Mouse (Mus musculus) fat pad, adult 2 months (tissue): ENCODE measurements around the gene Bmpr1a.
"Not testable (repeated sequence)": the region's sequence is repeated elsewhere in the genome, so short reads cannot be mapped to it uniquely, and the experiment has no call there.

Experiments used
- DNase-seq: peaks from one replicate; pipeline ENCODE4 v3.0.0-alpha.2; 2011; ENCODE audit warnings: low read depth, low spot score; ENCODE audit errors: extremely low read depth

The Bmpr1a gene

DNA sequence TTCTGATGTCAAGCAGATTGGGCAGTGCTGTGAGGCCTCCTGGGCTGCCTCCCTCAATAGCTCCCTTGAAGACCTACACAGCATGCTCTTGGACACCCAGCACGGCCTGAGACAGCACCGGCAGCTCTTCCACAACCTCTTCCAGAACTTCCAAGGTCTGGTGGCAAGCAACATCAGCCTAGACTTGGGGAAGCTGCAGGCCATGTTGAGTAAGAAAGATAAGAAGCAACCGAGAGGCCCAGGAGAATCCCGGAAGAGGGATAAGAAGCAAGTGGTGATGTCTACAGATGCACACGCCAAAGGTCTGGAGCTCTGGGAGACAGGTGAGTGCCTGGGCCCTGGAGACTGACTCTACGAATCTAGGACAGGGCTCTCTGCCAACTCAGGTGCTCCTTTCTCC, 103.8 kb downstream of the Bmpr1a start:
- no peak for DNase-seq

DNA sequence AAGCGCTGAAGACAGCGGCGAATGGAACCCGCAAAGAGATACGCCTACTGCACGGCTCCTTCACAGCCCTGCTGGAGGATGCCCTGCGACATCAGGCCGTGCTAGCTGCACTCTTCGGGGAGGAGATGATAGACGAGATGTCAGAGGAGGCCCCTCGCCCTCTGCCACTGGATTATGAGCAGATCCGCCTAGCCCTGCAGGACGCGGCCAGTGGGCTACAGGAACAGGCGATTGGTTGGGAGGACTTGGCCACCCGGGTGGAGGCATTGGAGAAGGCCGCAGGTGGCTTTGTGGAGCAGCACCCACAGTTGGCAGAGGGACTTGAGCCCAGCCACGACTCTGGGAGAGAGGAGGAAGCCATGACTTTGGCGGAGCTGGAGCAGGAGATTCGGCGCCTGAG, 104.2 kb downstream of the Bmpr1a start:
- no peak for DNase-seq

DNA sequence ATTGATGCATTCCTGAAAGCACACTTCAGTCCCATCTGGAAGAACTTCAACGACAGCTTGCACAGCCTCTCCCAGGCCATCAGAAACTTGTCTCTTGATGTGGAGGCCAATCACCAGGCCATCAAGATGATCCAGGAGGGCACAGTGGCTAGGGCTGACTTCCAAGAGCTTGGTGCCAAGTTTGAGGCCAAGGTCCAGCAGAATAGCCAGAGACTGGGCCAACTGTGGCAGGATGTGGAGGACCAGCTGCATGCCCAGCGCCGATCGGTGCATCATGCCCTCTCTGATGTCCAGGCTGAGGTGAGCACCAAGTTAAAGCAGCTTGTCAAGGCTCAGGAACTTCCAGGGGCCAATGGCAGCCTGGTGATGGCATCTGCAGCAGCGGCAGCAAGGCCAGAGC, 105.3 kb downstream of the Bmpr1a start:
- no peak for DNase-seq

DNA sequence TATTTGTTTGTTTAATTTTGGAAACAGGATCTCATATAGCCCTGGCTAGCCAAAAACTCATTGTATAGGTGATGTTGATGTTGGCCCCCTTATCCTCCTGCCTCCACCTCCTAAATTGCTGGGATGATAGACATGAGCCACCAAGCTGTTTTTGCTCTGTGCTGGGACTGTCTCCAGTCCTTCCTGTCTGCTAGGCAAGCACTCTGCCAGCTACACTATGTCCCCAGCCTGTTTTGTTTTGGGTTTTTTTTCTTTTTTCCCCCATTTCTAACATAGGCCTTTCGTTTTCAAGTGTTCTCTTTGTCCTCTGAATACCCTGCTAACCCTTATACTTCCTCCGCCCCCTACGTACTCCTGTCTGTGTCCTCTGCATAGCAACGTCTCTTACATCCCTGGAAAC, 109.8 kb downstream of the Bmpr1a start:
- DNase-seq: no peak

DNA sequence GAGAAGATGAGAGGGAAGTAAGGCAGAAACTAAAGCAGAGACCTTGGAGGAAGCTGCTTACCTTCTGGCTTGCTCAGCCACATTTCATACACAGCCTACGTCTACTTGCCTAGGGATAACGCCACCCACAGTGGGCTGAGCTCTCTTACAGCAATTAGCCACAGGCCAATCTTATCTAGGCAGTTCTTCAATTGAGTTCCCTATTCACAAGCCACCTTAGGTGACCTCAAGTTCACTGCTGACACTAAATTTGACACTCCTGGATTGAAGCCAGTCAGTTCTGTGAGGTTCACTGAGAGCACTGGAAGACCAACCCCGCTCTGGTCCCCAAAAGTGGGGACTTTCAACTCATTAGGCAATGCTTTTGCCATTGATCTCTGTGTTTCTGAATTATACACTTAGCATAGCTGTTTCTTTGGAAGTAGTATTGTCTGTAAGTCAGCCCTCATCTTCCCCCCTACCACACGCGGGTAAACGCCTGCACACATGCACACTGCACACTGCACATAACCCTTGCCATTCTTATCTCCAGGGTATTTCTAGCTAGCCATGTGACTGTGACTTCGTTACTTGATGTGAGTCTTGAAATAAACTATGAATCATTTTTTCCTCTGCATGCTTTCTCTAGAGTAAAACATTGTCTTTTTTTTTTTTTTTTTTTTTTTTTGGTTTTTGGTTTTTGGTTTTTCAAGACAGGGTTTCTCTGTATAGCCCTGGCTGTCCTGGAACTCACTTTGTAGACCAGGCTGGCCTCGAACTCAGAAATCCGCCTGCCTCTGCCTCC, 120.0 kb downstream of the Bmpr1a start:
- DNase-seq: no peak

DNA sequence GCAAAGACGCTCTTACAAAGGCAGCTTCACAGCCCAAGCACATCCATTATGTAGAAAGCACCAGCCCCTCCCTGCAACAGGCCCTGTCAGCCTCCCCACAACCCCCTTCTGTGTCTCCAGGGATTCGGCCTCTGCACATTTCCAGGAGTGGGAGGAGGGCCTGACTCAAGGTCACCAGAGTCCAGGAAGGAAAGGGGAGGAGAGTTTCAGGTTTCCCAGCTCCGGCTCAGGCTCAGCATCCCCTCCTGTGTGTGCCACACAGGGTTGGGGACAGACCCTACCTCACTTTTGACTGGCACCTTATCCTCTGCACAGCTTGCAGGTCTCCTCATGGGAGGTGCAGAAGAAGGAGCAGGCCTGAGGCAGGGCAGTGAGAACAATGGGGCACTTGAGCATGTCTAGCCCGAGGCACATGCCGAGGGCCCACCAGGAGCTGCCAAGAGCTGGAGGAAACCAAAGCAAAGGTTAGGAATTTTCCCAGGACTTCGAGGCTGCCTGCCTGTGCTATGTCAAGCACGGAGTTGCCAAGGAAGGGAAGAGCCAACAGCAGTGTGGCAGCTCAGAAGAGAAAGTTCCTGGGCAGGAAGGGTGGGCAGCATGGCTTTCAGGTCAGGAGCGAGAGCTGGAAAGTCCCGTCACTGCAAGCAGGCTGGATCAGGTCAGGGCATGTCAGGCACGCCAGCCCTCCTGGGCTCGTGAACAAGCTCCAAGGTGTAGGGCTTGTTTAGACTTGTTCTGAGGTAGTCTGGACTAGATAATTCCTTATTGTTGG, 124.4 kb downstream of the Bmpr1a start:
- DNase-seq: peak; percentile 79

DNA sequence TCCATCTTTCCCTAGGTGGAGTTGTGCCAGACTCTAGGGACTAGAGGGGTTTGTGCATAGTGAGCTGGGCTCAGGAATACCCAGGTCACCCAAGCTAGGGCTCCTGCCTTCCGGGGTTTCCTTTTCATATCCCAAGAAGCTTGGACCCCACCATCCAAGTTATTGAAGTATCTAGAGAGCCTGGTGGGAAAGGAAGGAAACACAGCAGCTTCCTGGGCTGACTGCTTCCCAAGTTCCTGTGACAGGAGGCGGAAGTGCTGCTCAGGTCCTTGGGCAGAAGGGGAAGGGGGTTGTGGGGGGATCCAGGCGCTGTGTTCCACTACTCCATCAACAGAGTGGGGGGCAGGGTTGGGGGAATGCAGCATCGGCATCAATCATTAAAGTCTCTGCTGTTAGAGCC, 126.0 kb downstream of the Bmpr1a start:
- no peak for DNase-seq

DNA sequence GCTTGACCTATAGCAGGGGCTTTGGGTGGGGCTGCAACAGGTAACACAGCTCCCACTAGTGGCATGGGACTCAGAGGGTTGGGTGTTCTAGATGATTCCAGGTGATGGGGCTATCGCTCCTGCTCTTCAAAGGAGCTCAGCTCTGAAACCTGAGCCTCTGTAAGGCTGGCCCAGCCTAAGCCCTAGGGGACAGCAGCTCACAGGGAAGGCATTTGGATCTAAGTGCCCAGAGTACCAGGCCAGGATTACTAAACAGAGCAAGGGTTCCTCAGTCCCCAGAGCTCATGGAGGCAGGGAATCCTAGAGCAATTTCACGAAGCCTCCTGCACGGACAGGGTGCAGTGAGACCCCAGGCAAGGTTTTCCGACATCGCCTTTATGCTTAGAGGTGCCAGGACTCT, 127.2 kb downstream of the Bmpr1a start:
- DNase-seq: no peak

DNA sequence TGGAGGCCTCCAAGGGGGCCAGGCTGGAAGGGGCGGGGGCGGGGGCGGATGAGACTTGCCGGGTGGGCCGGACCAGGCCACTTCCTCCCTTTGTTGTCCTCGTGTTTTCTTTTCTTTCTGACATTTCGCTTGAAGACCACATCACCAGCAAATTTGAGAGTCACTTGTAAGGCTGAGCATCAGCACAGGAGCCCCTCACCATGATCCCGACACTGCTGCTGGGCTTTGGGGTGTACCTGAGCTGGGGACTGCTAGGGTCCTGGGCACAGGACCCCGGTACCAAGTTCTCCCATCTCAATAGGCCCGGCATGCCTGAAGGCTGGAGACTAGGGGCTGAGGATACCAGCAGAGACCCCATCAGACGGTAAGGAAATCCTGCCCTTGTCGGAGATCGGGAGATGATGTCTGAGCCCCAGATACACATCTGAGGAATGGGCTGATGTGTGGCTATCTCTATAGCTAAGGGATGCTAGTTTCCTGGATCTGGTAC, 127.7 kb downstream of the Bmpr1a start, which contains the start of gene Mmrn2:
Gene Mmrn2 (plus strand): TSS at position 51 of the 490 bp plus-strand sequence.
- DNase-seq: no peak

DNA sequence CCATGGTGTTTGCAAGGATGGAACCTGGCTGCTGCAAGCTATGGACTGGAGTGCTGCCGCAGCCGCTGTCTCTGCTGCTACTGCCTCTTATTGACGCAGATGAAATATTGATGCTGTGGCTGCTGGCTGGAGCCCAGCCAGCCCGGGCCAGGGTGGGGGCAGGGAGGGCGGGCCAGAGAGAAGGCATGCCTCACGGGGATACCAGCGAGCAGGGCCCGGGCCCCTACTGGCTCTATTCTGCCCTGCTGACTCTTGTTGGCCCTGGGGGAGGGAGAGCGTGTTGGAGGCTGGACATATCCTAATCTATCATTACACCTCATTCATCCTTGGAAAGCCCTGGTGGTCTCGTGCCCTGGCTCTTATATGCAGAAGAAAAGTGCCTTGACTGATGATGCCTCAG, 128.6 kb downstream of the Bmpr1a start, which contains the start of gene Sncg:
Gene Sncg (minus strand): TSS at position 213 of the 400 bp plus-strand sequence.
- no peak for DNase-seq

DNA sequence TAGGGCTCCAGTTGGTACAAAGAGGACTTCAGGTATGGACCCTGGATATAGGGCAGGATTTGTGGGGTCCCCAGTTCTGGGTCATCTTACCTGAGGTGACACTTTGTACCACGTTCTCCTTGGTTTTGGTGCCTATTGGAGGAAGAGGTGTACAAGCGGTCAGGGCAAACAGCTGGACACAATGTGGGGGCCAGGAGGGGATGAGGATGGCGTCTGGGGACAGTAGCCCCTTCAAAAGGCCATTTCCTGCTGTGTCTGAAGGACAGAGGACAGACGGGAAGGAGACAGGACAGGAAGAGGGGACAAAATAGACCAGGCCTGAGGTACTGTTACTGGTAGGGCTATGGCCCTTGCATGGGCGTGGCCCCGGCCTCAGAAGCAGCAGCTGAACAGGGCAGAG, 129.6 kb downstream of the Bmpr1a start:
- DNase-seq: no peak

DNA sequence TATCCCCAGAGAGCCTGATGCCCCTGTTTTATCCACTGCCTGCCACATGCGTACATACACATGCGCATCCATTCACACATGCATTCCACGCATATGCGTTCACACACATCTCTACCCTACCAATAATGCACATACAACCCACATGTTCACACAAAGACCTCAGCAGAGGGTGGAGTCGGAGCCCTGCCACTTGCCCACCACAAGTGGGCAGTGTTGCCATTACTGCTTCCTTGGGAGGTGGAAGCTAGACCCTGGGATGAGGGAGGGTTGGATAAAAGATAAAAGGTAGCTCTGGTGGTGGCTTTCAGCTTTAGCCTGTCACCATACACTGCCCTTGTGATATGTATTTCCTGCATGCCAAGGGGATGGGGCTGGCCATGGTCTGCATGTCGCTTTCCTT, 130.5 kb downstream of the Bmpr1a start:
- DNase-seq: no peak

DNA sequence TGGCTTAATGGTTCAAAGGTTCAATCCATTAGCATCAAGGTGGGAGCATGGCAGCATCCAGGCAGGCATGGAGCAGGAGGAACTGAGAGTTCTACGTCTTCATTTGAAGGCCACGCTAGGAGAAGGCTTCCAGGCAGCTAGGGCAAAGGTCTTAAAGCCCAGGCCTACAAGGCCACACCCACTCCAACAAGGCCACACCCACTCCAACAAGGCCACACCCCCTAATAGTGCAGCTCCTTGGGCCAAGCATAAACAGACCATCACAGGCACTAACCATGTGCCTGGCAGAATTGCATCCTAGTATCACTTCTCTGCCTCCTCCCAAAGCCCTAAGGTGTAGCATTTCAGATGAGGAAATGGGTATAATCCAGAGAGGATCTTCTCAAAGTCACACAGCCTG, 131.4 kb downstream of the Bmpr1a start:
- no peak for DNase-seq

DNA sequence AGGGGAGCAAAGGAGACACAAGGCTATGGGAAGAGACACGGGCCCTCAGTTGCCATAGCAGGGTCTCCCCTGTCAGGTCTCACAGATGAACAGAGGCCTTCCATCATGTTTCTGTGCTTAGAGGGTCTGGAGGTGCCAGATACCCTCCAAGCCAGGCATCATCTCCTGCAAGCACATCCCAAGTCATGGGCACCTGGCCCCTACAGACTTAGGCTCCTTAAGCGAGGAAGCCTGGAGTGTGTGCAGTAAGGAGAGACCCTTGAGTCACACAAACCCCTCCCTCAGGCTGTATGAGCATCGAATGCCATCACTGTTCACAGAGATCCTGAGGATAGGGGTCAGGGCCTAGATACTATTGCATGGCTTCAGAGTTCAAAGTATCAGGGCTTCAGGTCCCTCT, 132.2 kb downstream of the Bmpr1a start:
- DNase-seq: no peak

DNA sequence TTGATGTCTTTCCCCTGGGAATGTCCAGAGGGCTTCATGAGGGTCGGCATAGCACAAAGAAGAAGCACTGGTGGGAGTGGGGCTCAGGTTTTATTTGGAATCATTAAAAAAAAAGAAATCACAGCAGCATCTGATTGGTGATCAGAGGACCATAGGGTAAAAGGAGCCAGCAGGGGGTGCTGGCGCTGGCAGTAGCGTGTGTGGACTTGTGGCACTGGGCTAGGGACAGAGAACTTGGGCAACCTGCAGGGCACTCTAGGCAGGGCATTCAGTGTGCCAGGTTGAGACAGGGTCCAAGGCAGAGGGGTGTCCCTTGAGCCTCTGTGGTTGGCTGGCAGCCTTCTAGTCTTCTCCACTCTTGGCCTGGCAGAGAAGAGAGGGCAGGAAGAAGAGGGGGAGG, 132.9 kb downstream of the Bmpr1a start:
- no peak for DNase-seq

DNA sequence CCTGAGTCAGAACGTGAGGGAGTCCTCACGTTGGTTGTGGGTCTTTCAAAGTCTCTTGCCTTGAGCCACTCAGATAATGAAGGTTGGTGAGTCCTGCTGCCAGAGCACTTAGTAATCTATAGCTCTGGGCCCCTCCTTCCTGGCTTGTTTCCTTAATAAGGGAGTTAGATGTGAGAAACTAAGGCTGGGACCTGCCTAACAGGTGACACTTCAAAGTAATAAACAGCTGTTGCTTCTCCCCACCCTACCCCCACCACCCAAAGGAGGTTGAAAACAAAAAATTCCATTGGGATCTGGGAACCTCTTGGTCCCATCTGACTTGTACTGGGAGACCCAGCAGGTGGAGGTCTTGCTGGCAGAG, 138.0 kb downstream of the Bmpr1a start:
- DNase-seq: no peak

DNA sequence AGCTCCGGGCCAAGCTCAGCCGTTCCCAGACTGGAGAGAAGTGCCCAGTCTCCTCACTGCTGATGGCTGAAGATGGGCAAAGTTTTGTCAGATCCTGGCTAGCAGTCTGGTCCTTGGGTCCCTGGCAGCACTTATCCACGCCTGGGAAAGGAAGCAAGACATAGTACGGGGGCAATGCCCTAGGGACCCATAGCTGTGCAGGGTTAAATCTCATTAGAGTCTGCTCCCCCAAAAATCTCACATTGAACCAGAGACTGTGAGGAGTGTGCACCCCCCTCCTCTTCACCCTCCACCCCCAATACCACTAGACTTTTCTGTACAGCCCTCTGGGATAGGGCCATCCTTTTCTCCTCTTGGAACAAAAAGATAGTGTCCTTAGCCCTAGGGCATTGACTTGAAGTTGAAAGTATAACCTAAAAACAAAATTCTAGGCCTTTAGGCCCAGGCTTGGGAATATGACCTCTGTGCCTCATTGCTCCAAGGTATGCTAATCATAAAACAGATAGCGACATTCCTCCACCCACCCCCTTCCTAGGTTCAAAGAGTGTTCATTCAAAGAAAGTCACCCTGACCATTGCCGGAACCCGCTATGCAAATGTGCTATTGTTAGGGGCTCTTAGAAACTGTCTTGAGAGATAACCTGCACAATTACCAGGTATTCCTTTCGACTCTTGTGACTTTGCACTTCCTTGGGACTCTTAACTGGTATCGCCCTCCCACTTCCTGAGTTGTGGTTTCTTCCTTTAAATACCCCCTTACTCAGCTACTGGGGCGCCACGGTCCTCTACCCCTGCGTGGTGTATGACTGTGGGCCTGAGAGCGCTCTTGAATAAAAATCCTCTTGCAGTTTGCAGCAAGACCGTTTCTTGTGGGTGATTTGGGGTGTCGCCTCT, 138.6 kb downstream of the Bmpr1a start:
- not testable (repeated sequence) for DNase-seq

DNA sequence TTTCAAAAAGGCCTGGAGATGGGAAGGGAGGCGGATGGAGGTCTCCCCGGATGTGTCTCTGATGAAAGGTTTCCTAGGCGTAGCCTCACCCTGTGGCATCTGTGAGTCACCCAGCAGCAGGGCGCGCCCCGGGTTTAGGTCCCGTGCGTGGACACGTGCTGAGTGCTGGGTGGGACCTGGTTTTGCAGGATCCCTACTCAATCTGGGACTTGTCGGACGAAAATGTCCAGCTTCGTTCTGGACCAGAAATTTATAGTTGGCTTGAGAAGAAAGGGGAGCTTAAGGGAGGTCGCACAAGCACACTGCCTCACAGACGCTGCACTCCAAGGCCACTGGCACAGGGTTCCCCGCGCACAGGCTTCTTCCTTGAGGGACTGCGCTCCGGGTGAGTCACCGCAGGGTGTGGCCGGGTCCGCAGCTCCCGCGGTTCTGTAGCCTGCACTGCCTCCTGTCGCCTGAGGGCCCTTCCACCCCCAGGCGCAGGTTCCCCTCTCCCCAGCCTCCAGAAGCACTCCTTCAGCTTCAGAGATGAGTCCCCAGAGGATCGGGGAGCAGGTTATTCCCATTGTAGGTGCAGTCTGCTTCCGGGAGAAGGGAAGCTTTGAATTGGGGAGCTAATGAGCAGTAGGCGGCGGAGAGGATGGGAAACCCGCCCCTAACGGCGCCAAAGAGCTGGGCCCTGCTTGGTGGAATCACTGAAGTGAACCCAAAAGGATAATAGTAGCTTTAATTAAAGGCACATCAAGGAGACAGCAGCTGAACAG, 139.5 kb downstream of the Bmpr1a start:
- DNase-seq: no peak

DNA sequence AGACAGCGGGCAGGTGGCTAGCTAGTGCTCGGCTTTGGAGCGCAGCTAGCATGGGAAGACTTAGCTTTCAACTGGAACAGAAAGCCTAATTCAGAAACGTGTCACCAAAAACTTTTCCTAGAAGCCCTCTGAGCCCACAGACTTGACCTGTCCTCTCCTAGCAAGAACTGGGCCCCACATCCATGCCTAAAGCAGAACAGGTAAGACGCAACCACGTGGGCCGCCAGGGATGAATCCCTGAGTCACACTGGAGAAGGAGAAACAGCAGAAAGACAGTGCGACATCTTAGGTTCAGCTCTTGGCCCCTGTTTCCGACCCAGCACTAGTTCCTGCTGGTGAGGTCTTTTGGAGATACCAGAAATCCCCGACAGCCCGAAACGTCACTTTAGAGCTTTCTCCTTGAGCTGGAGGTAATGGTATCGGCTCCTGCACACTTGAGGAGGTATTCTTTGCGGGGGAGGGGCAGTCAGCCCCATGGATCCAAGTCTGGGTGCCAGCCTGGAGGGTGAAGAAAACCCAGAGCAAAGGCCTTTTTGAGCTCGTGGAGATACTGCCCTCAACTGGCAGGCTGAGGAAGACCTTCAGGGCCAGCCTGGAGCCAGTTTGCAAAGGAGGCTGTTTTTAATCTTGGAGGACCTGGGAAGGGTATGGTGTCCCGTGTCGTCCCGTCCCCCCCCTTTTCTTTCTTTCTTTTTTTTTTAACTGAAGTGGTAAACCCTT, 140.3 kb downstream of the Bmpr1a start:
- DNase-seq: no peak

DNA sequence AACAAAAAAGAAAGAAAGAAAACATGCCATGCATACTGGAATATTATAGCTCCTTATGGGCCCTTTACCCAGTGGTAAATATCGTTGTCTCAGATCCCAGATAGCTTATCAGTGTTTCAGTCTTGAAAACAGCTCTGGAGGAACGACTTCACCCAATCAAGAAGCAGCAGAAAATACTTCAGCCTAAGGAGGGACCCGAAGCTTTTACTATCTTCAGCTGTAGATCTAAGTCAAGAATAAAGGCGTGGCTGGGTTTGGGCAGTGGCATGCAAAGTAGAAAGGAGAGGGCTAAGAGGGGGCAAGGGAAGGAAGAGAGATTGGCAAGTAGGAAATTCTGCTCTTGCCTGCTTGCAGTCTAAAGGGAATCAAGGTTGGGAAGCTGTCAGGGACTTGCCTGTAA, 141.0 kb downstream of the Bmpr1a start:
- no peak for DNase-seq
